Mouse (Mus musculus) spleen, adult 2 months (tissue): ENCODE data around the gene Trpc4ap.

ENCODE experiments used
- CTCF ChIP-seq: fragments of 200-500 bp; IDR thresholded peaks from 2 replicates; pipeline ENCODE4 v1.5.1; 2011; ENCODE audit warnings: mild to moderate bottlenecking, inconsistent platforms; ENCODE audit not compliant: insufficient read depth, insufficient read length, insufficient replicate concordance; ENCODE audit errors: extremely low read depth
- POLR2A ChIP-seq: fragments of 200-500 bp; IDR thresholded peaks from 2 replicates; pipeline ENCODE4 v1.6.1; 2011; ENCODE audit warnings: low read depth, low read length, inconsistent platforms

DNA sequence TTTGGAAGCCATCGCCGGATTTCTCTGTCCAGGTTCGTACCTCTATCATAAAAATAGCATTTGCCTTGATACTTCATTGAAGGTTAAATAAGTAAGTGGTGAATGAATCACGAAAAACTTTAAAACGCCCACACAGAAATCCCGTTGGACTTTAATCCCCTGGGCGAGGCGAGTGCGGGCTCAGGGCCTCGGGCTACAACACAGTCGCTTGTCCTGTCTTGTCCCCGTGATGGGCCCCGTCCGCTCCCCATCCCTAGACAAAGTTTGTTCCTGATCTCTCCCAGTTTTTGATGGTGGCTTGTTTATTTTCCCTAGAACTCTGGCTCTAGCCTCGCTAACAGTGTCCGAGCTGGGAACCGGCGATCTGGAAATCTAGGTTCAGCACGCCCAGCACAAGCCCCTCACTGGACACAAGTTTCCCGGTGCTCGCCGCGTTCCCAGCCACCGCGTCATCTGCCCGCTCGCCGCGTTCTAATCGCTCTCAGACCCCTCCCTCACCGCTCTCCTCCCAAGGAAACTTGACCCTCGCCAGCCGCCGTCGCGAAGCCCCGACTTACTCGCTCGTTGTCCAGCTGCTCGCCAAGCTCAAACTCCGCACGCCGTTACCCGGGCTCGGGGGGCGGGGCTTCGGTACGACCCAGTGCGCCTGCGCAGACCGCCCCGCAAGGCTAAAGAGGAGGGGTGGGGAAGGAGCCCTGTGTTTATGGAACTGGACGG, 99.9 kb downstream of the Trpc4ap start, which contains the start of gene Gss:
- TF ChIP-seq CTCF (no peak), POLR2A (no peak; the same call in 1 of the 2 replicates)
